Comparison of ENCODE assay signal across 8 mouse cellular contexts in genomic region chr7:64839801-64840575, GRCm38 (mm10). TPM values are rescaled to one million over a fixed set of nuclear protein-coding genes. Genes with fewer than 3 reads are reported as not detected.
A peak's percentile ranks its signal among the peaks of the same experiment; 100 is the strongest.
DNase-seq lines count a peak whose midpoint lies in the region; ATAC-seq and TF ChIP-seq lines count a peak whose summit lies in the region.

No protein-coding gene starts in this region.

- H3K36me3 ChIP-seq in forebrain, postnatal 0 days (ENCODE audit: insufficient read depth): no peaks in the 10 kb centered on the region
- H3K36me3 ChIP-seq in liver, postnatal 0 days (replicated peaks; ENCODE audit: insufficient read depth, low read length): no peaks in the 10 kb centered on the region

- no peak overlapping the region for H3K27ac ChIP-seq in forebrain, postnatal 0 days (ENCODE audit: low read depth, low read length)
- H3K27ac ChIP-seq in liver, postnatal 0 days (ENCODE audit: low read depth): no peak overlapping the region

- H3K9ac ChIP-seq in forebrain, postnatal 0 days: no peak overlapping the region
- H3K9ac ChIP-seq in liver, postnatal 0 days (replicated peaks): no peak overlapping the region

- no peak for DNase-seq in frontal cortex, postnatal 25 days (ENCODE audit: low spot score in 2 of 2)
- DNase-seq in forebrain, postnatal 0 days: peak; percentile 56
- peak; percentile 63 for DNase-seq in heart, postnatal 4 days
- peak; percentile 56 to 68 for DNase-seq in layer of hippocampus, adult 18-20 months (ENCODE audit: low spot score in 2 of 2)
- DNase-seq in liver, postnatal 0 days: peak; percentile 18
- DNase-seq in ovary, adult 18-20 months (ENCODE audit: low spot score): peak; percentile 54
- peak; percentile 11 for DNase-seq in urinary bladder, postnatal 25 days (ENCODE audit: low spot score)

- peak overlapping the region; percentile 46 for H3K4me2 ChIP-seq in forebrain, postnatal 0 days (ENCODE audit: low read depth)
- peak overlapping the region; percentile 55 for H3K4me2 ChIP-seq in liver, postnatal 0 days (ENCODE audit: low read depth, low read length)

- no peaks in the 10 kb centered on the region for H3K9me3 ChIP-seq in forebrain, postnatal 0 days (ENCODE audit: low read length)
- H3K9me3 ChIP-seq in liver, postnatal 0 days (ENCODE audit: low read length): no peaks in the 10 kb centered on the region

- TF ChIP-seq CTCF in forebrain, postnatal 0 days (IDR thresholded peaks at IDR 0.05; ENCODE audit: low read depth): peak; percentile 49
- TF ChIP-seq CTCF in liver, postnatal 0 days (IDR thresholded peaks at IDR 0.05; ENCODE audit: low read depth): peak; percentile 12; the same call in 1 of the 2 replicates

- WGBS in forebrain, postnatal 0 days: 3% methylated on average over 21 of the region's 21 CpGs
- WGBS in liver, postnatal 0 days (ENCODE audit: insufficient replicate concordance): 4% methylated on average over 21 of the region's 21 CpGs

- peak; percentile 84 for ATAC-seq in frontal cortex, adult (ENCODE audit: low TSS enrichment)
- ATAC-seq in forebrain, postnatal 0 days: peak; percentile 77
- peak; percentile 19; the same call in 1 of the 2 replicates for ATAC-seq in liver, postnatal 0 days

- no peak for TF ChIP-seq EP300 in liver, postnatal 0 days (IDR thresholded peaks at IDR 0.05; ENCODE audit: low read depth)

- H3K4me3 ChIP-seq in forebrain, postnatal 0 days (ENCODE audit: low read depth, low read length): peak overlapping the region; percentile 19
- H3K4me3 ChIP-seq in liver, postnatal 0 days (ENCODE audit: low read depth, low read length): no peak overlapping the region

- H3K4me1 ChIP-seq in forebrain, postnatal 0 days (ENCODE audit: insufficient read depth): peaks cover 6% of the 10 kb centered on the region; the same call in 1 of the 2 replicates
- H3K4me1 ChIP-seq in liver, postnatal 0 days (ENCODE audit: insufficient read depth): peaks cover 4% of the 10 kb centered on the region; the same call in 1 of the 2 replicates

- H3K27me3 ChIP-seq in forebrain, postnatal 0 days (ENCODE audit: insufficient read depth, low read length): no peaks in the 10 kb centered on the region
- no peaks in the 10 kb centered on the region for H3K27me3 ChIP-seq in liver, postnatal 0 days (ENCODE audit: insufficient read depth, low read length)

RNA-seq across cellular contexts. Expression of gene Nsmce3, which starts 32.8 kb away (rescaled TPM):
- total RNA-seq in forebrain, postnatal 0 days (2014; rRNA removed): 16.2 and 20.5 TPM in 2 replicates
- polyA plus RNA-seq in forebrain, postnatal 0 days (2015; fragmentation: Nextera tagmentation; extraction: Ambion mirVana): 8.2 and 10.2 TPM in 2 replicates
- 1 to 10 TPM; 4.6 to 5.0 TPM for total RNA-seq in heart, postnatal 4 days (2021)
- total RNA-seq in layer of hippocampus, adult 18-20 months (2021): 10 to 100 TPM; 15.9 to 16.9 TPM
- polyA plus RNA-seq in liver, postnatal 0 days (2015; fragmentation: Nextera tagmentation; extraction: Ambion mirVana): 5.0 and 5.1 TPM in 2 replicates

Comparison
In these comparisons a context has a peak if more than half of its experiments do, and no peak if none do; other contexts are left out.
1. ATAC-seq: peak in every context shown above with its lines; median percentile 84 in frontal cortex, adult; 77 in forebrain, postnatal 0 days; 19 in liver, postnatal 0 days.
2. DNase-seq: peak in forebrain, postnatal 0 days (single experiment), heart, postnatal 4 days (single experiment), layer of hippocampus, adult 18-20 months (2 of 2), liver, postnatal 0 days (single experiment), ovary, adult 18-20 months (single experiment) and urinary bladder, postnatal 25 days (single experiment); none in frontal cortex, postnatal 25 days (0 of 2).